Mouse (Mus musculus) layer of hippocampus, adult 8-10 months (tissue): ENCODE measurements at regions not wholly inside any gene's neighbourhood (a gene's known extent, or its start where the extent isn't known, plus 50 kb on each side); places are given as distances from the start of the nearest gene placed in this dataset.

Experiments used
- DNase-seq, 2 experiments: peaks; one replicate each; pipeline ENCODE4 v3.0.0; 2022; ENCODE audit warnings: low spot score in 2 of 2

DNA sequence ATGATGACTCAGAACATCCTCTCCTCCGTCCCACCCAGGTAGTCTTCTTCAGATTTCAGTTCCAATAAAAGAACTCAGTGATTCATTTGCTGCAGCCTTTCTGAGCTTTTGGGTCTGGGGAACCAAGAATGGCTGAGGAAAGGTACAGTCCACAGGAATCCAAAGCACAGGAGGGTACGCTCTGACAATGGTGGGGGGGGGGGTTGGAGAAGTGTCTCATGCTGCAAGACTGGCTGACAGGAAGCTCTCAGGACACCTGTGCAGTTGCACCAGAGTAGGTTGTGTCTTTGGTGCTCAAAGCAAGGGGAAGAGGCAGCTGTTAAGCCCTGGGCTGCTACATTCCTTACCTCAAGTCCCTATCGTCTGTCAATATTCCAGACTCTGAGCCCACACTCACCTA lies 192.7 kb upstream of the Bcl6 start:
- no peak for DNase-seq

DNA sequence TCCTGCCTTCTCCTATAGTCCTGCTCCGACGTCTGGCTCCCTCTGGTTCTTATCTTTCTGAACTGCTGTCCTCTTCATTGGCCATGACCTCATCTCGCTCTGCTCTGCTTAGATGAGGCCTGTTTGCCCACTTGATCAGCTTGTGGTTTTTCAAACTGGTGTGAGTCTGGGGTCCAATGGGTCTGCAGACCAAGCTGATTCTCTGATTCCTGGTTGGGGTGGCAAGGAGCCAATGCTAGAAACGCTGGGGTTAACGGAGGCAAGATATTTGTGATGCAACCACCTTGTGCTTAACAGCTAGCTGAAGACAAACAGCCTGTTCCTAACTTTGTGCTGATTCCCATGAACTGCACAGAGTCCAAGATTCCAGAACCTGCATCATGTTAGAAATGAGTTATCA lies 192.0 kb upstream of the Bcl6 start:
- DNase-seq: no peak

DNA sequence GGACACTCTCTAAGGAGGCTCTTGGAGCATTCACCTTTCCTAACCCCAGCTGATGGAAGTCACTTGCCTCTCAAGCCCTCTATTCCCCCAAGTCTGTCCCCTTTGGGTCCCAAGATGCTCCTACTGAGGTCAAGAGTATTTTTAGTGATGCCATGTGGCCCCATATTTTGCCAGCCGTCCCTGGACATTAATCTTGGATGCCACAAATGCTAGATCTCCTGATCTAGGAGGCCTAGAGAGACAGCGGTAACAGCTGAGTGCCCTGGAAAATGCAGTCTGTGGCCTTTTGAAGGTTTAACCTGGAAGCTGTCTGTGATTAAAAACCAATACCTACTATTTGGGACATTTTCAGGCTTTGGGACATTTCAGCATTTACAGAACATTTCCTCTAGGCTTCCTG lies 188.9 kb upstream of the Bcl6 start:
- DNase-seq: no peak

DNA sequence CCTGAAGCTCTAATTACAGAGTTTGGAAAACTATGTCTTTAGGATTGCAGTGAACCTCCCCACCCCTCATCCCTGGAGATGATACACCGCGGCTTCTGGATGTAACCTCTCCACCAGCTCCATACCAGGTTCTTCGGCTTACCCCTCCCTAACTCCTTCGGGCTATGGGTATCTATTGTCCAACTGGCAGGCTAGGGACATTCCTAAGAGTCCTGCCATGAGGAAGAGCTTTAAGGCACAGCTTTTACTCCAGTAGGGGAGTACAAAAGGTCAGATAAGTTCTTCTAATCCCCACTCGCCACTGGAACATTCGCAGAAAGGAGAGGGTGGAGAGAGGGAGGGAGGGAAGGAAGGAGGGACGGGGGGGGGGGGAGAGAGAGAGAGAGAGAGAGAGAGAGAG lies 188.5 kb upstream of the Bcl6 start:
- no peak for DNase-seq

DNA sequence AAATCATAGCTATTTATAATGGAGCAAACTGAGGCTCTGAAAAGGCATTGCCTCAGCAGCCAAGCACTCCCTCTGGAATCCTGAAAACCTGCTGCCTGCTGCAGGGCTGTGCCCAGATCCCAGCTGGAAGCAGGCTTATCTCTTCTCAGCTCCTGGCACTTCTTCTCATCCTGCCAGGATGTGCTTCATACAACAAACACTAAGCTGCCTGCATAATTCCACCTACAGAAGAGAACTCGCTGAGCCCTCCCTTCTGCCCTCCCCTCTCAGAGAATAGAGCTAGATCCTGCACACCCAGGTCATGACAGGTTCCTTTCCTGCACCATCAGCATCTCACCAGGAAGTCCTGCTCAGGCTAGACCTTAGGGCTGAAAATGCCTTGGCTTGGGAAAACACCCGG lies 187.4 kb upstream of the Bcl6 start:
- DNase-seq: peak; percentile 57 to 58

DNA sequence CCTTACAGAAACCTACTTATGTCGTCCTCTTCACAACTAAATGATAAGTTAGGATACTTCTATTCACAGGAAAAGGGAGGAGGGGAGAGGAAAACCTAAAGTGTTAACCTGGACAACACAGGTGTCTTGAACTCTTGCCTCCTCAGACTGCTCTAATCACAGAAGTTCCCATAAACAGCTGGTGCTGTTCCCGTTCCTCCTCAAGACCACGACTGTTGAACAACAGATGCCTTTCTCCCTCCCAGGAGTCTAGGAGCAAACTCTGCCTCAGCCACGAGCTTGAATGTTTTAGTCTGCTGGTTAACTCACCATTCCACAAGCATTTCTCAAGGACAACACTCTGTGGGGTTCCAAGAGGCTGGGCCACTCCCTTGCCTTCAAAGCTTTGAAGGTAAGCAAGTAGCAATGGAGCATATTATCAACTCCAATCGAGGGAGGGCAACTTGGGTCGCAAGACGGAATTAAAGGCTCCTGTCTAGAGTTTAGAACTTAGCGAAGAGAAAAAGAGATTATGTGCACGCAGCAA lies 186.6 kb upstream of the Bcl6 start:
- no peak for DNase-seq

DNA sequence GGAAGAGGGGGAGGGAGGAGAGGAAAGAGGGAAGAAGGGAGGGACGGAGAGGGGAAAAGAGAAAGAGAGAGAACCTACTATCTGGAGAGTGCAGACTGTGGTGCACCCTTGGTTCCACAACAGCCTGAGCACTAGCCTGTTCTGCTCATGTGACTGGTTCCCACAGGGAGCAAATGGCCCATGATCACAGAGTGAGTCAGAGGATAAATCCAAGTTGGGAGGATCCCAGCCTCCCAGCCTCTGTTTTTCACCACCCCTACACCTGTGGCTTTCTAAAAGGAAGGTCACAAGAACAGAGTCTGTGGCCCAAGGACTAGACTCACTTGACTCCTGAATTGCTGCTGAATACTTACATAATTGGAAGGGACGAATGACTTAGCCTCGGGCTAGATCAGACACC lies 185.9 kb upstream of the Bcl6 start:
- DNase-seq: no peak

DNA sequence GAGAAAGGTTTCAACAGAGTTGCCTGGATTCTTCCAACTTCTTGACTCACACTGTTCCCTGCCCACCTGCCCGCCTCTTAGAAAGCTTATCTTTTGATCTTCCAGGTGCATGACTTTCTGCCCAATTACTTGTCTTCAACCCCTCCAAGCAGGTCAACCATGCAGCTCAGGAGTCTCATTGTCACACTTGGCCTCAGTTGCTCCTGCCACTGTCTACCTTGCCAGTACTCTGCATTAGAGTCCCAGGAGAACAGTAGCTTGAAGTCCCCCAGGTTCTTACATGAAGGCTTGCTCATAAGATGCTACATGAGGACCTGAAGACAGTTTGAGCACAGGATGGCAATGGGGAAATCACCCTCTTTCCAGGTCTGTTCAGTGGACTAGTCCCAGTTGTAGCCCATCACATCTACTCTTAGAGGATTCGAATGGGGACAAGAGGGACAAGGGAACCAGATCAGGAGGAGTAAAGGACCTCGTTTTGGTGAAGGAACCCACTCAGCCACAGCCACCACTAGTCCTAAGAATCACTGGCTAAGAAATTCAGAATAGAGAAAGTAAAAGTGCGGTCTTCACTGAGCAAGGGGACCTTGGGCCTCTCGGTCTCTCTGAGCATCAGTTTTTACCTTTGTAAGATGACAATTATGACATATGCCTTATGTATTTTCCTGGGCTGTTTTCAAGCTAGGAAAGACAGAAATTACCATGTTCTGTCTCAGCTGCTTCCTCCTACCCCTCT lies 185.3 kb upstream of the Bcl6 start:
- DNase-seq: no peak

DNA sequence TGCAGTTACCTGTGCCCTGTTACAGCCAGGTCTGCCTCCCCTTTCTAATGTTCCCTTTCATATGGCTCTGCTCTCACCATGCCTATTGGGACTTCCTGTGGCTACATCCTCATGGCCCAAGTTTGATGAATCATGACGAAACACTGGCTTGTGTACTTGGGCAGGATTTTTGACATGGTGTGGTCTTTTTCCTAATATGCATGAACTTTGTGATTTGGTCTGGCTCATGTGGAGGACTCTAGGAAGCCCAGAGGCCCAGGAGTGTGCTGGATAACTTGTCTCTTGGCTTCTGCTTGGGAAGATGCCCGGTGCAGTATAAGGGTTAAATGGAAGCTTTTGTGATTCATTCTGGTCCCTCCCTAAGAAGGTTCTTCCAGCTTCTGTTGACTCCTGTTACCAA lies 184.0 kb upstream of the Bcl6 start:
- DNase-seq: no peak

DNA sequence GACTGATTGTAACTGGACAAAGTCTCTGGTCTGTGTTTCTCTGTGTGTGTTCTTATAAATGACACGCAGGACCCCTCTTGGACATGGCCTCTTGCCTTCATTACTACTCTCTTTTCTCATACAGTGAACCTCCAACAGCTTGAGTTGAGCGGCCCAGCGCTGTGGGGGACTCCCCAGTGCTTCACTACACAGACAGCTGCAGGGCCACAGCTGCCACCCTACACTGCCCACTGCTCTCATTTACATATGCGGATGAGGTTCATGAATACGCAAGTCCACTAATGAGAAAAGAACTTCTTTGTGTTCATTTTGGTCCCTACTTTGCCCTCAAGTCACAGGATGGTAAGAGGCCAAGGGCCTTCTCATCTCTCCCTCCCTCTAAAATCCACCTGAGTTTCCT lies 183.4 kb upstream of the Bcl6 start:
- no peak for DNase-seq

DNA sequence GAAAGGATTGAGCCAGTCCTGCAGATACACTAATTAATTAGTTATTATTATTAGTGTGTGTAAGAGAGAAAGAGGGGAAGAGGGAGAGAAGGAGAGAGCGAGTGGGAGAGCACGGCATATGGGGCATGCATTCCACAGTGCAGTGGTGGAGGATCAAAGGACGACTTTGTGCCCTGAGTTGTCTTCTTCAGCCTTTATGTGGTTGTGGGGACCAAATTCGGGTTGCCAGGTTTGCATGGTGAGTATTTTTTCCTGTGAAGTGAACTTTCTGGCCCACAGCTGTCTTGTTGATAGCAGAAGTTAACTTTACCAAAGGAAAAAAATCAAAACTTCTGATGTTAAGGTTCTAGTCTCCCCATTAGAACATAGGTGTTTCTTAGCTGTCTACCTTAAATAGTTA lies 182.5 kb upstream of the Bcl6 start:
- DNase-seq: no peak

DNA sequence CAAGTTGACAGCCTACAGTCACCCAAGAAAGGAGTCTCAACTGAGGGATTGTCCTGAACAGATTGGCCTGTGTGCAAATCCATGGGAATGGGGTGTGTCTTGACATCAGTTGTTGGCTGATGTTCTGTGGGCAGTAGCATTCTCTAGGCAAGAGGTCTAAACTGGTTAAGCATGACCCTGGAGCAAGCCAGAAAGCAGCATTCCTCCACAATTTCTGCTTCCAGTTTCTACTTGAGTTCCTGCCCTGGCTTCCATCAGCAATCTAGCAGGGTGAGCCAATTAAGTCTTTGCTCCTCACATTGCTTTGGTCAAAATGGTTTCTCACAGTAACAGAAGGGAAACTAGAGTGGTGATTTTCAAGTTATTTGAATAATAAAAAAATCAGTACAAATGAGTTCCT lies 177.8 kb upstream of the Bcl6 start:
- DNase-seq: no peak

DNA sequence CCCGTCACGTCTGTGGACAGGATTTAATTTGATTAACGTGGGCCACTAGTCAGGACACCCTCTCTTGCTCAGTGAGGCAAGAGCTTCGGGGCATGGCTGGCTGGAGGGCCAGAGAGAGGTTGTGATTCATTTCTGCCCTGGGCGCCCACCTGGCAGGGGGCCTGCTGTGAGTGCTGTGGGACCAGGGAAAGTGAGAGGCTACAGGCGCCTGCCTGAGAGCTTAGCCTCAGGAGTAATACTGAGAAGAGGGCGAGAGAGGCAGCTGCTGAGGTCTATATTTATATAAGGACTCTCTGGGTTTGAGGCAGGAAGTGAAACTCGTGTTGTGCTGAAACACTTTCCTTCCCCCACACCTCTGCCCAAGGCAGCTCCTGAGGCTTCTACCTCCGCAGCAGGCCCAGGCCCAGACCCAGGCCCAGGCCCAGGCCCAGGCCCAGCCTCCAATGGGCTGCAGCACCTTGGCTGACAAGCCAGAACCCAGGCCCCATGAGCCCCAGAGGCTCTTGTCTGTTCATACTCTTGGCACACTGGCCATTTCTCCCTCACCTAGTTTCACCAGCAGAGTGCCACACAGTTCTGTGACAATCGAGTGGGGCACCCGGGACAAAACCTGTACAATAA lies 176.9 kb upstream of the Bcl6 start:
- no peak for DNase-seq

DNA sequence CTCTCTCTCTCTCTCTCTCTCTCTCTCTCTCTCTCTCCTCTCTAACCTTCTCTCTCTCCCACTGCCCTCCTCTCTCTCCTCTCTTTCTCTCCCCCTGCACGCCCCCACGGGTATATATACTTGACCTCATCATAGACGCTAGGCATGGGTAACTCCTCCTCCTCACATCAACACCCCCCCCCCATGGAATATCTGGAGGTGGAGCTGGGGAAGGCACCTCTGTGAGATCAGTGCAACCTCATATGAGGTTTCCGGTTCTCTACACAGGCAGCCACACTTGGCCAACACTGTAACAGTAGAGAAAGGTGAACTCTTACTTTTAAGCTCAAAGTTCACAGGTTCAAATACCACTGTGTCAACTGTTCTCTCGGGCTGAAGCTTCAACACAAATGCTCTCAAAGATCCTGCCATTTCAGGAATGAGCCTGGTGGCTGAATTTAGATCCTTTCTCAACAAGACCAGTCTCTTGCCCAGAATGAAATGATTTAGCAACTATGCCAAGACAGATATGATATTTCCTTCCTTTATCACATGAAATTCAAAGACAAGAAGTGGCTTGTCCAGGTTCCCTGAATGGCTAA lies 172.1 kb upstream of the Bcl6 start:
- DNase-seq: no peak

DNA sequence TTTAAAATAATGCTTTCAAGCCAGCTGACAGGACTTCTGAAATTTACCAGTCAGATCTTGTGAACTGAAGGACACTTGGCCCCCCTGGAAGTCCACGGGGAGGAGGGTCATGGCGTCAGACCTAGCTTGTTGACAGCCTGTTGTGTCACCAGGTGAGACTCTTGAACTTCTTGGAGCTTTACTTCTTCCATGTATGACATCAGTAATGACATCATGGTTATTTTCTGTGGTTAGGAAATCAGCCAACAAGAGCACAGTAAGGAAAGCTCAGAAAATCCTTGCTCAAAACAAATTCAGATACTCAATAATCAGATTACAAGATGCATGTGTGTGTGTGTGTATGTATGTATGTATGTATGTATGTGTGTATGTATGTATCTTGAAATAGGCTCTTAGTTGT lies 170.7 kb upstream of the Bcl6 start:
- DNase-seq: no peak

DNA sequence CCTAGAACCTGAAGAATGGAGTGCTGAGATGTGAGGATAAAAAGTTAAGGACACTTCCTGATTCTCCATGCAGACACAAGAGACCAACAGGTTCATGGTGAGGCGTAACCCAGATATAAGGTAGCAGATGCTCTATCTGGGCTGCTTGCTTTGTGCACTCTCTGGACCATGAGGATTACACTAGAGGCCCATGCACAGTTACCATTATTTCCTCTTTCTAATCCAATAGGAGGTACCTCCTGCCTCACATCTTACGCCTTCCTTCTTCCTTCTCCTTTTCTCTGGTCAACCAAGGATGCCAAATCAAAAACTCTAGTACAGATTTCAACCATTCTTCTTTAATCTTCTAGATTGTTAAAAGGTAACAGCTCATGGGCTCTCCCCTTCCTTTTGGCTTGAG lies 169.1 kb upstream of the Bcl6 start:
- DNase-seq: no peak

DNA sequence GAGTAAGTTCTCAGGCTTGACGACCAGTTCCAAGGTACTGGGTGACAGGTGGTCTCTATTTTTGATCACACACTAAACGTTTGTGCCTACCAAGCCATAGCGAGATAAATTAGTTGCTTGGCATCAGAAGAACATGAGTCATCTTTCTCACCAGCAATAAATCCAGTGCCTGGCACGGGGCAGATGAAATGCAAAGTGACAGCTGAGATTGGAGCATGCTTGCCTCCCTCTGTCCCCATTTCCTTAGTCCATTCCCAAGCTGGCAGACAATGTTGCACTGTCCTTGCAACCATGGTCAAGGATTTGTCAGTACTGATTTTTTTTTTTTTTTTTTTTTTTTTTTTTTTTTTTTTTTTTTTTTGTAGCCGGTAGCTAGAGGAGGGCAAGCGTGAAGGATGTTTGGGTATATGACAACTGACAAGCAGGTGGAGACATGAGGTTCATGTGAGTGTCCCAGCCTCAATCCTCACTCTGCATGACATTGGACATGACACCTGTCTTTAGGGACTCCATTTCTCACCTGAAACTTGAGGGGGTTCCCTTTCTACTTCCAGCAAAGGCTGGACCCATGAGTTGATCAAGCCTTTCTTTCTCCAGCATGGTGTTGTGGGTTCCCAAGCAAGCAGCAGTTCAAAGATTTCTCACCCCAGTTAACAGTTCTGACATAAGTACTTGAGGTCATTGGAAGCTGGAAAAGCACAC lies 168.2 kb upstream of the Bcl6 start:
- peak; percentile 24 to 38 for DNase-seq

DNA sequence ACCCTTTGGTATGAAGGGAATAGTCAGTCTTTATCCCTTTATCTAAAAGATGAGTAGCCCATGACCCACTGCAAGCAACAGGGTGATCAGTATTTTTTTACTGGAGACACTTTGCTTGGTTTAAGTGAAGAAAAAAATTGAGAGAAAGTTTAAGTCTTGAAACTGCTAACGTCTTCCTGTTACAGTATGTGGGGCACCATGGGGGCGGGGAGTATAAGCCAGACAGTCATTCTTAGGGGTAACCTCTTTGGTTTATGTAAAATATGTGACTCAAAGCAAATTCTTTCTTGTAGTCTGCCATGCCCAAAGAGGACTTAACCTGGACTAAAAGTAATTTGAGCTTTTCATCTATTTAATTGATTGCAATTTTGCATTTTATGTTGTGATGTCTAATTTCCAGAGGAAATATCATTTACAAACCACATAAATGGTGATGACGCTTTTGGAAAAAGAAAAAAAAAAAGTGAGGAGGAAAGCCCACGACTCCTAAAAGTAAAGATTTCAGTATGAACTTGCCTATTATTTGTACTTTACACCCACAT lies 166.2 kb upstream of the Bcl6 start:
- no peak for DNase-seq

DNA sequence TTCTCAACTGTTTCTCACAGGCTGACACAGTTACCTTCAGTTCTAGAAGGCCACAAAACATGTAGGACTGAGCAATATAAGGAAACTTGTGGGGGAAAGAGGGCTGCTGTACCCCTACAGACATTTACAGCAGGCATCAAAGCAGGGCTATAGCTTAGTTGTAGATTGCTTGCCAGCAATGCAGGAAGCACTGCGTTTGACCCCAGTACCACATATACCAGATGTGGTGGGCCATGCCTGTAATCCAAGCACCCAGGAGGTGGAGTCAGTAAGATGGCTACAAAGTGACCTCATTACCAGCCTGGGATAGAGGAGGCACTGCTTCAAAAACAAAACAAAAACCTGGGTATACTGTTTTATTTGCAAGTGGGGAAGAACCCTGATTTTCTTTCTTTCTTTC lies 165.3 kb upstream of the Bcl6 start:
- no peak for DNase-seq

DNA sequence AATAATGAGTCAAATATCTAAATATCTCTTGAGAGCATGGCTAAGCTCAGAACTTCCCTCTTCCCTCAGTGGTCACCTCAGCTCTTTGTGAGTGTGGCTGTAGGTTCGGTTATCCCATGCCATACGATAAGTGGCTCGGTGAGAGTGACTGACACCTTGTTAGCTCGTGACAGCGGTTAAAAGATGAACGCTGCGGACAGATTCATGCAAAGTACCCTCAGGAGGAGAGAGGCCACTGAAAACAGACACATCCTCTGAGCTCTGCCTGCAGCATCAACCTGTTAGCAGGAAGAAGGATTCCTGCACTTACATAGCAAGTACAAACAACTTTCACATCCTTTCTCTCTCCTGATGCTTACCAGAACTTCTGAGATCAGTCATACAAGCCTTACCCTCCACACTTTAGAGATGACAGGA lies 163.2 kb upstream of the Bcl6 start:
- no peak for DNase-seq

DNA sequence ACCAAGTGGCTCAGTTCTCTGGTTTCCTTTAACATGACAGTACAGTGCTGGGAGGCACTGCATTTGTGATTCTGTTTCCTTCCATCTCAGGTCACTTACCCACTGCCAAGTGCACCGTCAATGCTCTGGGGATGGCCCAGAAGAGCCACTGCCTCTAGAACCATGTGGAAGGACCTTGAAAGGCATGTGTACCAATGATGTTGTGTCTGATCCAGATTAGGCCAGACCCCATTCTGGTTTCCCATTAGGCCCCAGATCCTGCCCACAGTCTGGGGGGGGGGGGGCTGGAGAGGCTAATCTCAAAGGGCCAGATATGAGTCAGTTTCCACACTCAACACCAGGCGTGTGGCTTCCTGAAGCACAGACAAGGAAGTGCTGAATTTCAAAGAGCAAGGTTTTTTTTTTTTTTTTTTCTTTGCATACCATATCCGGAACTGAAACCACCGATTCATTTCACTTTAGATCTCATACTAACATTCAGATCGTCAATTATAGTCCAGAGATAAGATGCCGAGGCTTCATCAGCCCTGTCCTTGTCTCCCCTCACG lies 162.6 kb upstream of the Bcl6 start:
- no peak for DNase-seq

DNA sequence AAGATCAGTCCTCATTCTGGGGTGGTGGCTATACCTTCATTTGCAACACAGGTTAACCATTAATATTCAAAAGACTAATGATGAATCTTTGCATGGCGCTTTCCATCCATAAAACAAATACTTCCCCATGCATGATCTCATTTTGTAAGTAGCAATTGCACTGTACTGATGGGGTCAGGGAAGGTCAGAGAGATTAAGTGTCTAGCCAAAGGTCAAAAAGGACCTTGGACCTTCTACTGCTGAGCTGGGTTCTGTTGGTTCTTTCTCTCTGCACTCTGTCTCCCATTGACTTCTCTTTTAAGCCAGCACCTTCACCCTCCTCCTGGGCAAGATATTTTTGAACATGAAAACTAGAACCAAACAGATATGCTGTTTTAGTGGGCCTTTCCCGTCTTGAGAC lies 161.9 kb upstream of the Bcl6 start:
- no peak for DNase-seq
